Mouse (Mus musculus): ENCODE measurements around the gene Psmd3. TPM values are rescaled to one million over a fixed set of nuclear protein-coding genes. Genes with fewer than 3 reads are reported as not detected.
"Not testable (repeated sequence)": the region's sequence is repeated elsewhere in the genome, so short reads cannot be mapped to it uniquely, and the experiment has no call there.

Gene Psmd3
- total RNA-seq, 2 experiments from 2014 or later: 136 to 138 TPM

DNA sequence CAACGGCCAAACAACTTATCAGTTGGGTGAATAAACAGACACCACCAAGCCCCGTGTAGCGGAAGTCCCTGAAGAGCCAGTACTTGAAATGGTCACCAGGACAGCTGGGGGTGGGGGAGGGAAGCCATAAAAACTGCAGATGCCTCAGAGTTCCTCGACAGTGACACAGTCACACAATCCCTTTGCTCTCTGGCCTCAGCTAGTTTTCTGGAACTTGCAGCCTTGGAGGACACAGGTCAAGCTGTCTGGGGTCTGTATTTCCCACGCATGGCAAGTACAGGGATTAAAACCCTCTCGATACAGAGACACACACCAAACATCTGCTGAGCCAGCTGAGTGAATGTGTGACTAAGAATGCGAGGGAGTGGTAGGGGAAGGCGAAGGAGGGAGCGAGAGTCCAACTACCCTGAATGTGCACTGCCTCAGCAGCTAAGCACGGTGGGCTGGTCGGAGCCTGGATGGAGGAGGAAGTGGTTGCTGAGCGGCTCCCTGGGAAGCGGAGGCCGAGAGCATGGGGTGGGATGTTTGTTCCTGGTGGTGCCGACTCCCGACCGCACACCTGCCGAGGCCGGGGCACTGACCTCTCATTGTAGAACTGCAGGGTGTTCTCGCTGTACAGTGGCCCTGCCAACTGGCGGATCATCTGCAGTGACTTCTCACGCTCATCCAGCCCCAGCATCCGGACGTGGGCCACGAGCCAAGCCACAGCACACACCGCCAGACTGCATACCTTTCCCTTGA lies 26.8 kb downstream of the Psmd3 start:
- DNase-seq (ENCODE audit: extremely low spot score in 1 of 2, low spot score in 2 of 2): peak in 1 of 2 experiments; percentile 63
- intact Hi-C loops (cut with DNase I): no loop called here

DNA sequence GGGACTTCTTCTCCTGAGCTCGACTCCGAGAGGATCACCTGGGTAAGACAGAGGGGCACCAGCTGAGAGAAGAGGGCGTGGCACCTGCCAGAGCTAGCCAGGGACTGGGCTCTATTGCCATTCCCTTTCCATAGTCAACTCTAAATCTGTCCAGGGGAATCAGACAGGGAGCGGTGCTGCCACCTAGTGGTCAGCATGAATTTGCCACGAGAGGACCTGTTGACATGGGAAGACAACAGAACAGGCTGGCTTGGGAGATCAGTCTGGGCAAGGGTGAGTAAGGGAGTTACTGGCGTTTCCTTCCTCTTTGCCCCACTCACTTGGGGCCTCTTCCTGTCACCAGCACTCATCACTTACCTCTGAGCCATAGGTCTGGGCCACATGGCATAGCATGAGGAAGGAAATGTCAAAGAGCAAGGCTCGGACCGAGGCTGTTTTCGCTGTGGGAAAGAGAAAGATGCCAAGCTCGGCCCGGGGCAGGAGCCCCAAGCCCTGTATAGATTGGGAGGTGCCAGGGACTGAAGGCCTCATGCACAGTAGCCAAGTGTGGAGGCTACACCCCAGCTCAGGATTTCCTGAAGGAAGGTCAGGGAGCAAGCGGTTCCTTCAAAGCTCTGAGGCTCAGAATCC lies 28.2 kb downstream of the Psmd3 start:
- DNase-seq (ENCODE audit: extremely low spot score in 1 of 2, low spot score in 2 of 2): peak; percentile 65 to 87
- intact Hi-C loops (cut with DNase I): loop anchor here (5.0 kb wide), 1 partner anchor 77 kb away; no protein-coding TSS in a partner anchor

DNA sequence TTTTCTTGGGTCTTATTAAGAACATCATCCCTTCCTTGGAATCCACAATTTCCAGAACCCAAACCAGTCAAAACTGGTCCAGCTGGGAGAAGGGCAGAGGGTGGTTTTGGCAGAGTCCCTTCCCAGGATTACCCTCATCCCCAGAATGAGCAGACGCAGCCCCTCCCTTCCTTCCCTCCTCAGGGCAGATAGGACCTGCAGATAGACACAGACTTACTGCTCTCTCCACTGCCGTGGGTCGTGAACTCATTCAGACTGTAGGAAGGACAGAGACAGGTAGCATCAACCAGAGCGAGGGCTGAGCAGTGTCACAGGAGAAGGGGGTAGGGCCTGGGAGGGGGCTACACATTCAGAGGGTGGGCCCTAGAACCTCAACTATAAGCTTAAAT lies 28.7 kb downstream of the Psmd3 start:
- intact Hi-C loops (cut with DNase I): loop anchor here (5.0 kb wide), 1 partner anchor 76 kb away; no protein-coding TSS in a partner anchor
- DNase-seq (ENCODE audit: extremely low spot score in 1 of 2, low spot score in 2 of 2): no peak

DNA sequence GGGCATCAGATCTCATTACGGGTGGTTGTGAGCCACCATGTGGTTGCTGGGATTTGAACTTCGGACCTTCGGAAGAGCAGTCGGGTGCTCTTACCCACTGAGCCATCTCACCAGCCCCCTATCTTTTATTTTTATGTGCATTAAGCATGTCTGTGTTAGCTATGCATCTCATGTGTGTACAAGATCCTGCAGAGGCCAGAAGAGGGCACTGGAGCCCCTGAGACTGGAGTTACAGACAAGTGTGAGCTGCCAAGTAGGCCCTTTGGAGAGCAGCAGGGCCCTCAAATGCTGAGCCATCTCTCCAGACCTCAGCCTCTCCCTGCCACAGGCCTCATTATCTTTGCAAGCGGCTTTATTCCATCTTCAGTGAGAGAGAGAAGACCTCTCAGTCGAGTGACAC lies 29.7 kb downstream of the Psmd3 start:
- intact Hi-C loops (cut with DNase I): loop anchor here (5.0 kb wide), 1 partner anchor 75 kb away; no protein-coding TSS in a partner anchor
- DNase-seq (ENCODE audit: extremely low spot score in 1 of 2, low spot score in 2 of 2): not testable (repeated sequence)

DNA sequence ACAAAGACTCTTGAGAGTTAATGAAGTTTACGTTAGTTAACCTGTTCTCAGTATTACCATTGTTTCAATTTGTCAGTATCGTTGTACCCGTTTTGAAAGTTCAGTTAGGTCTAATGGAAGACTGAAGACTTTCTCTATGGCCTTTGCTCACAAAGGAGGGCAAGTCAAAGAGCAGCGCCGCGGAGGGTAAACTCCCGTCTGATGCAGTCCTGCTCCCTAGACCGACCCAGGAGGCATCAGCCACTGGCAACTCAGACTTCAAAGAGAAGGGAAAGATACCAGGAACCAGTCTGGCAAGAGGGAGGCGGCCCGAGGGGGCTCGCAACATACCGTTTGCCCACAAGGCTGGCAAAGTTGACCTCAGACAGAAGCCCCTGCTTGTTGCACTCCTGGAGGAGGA lies 31.3 kb downstream of the Psmd3 start:
- intact Hi-C loops (cut with DNase I): loop anchor here (5.0 kb wide), 1 partner anchor 74 kb away; no protein-coding TSS in a partner anchor
- DNase-seq (ENCODE audit: extremely low spot score in 1 of 2, low spot score in 2 of 2): no peak

DNA sequence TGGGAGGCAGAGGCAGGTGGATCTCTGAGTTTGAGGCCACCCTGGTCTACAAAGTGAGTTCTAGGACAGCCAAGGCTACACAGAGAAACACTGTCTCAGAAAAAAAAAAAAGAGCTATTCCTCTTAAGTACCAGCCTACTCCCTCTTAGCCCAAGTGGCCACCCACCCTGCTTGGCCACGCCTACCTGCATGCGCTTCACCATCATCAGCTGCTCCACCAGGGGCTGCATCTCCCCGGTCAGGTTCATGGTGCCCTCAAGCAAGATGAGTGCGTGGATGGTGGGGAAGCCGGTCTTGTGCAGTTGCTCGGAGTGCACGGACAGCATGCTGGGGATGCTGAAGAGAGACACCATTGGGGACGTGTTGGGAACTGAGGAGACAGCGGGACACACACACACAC lies 33.6 kb downstream of the Psmd3 start:
- DNase-seq (ENCODE audit: extremely low spot score in 1 of 2, low spot score in 2 of 2): no peak
- intact Hi-C loops (cut with DNase I): loop anchor here (5.0 kb wide), 1 partner anchor 46 kb away; no protein-coding TSS in a partner anchor

DNA sequence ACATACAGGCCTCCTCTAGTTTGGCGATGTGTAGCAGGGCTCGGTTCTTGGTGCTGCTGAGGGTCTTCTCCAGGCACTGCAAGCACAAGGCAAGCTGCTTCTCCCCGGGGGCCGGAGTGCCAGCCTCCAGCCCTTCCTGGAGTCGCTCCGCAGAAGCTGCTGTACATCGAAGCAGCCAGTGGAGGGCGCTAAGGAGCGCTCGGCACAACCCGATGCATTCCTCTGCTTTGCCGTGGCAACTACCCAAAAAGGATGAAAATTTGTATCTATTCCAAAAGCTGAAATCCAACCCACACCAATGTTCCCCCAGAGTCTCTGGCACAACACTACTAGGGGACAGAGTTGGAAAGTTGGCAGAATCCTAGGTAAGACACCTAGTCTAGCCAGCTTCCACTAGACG lies 35.5 kb downstream of the Psmd3 start:
- DNase-seq (ENCODE audit: extremely low spot score in 1 of 2, low spot score in 2 of 2): peak; percentile 79 to 85
- intact Hi-C loops (cut with DNase I): loop anchor here (5.0 kb wide), 1 partner anchor 44 kb away; no protein-coding TSS in a partner anchor

DNA sequence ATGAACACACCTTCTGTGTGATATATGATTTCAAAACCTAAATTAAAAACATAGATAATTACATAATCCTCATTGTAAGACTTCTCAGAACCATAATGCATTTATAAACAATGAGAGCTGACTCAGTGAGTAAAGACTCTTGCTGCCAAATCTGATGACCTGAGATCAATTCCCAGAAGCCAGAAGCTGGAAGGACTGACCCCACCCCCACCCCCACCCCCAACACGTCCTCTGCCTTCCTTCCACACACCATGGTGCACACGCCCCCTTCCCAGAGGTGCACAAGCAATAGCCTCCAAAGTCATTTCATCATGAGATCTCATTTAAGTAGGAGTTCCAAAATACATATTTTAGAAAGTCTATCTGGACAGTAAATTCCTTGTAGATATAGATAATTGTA lies 38.4 kb downstream of the Psmd3 start:
- intact Hi-C loops (cut with DNase I): no loop called here
- no peak for DNase-seq (ENCODE audit: extremely low spot score in 1 of 2, low spot score in 2 of 2)

DNA sequence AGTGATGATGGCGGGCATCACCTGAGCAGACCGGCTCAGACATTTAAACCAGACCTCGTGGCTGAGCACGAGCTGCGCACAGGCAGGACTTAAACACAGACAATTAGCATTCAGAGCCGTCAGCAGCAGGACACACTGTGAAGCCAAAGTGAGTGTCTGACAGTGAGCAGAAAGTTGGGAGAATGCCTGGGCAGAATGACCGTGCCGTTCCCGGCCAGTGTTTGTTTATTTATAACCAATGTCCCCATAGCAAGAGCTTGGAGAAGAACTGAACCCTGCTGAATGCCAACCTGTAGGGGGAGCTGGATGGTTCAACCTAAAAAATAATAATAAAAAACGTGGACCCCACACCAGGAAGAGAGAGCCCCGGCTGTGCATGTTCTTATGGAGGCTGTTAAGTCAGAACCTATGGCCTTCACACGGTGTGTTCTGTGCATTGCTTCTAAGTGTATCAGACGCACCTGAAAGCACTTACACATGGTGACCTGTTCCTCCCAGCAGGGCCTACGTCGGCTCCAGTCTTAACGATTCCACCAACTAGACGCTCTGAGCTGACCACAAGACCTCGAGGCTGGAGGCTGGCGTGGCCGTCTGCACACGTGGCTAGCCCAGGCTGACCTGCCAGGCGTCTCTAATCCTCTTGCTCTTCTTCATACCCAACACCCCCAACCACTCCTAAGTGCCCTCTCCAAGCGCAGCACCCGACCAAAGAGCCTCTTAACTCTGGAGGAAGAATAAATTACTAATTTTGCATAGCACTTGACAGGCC lies 39.3 kb downstream of the Psmd3 start:
- intact Hi-C loops (cut with DNase I): no loop called here
- peak; percentile 64 to 67 for DNase-seq (ENCODE audit: extremely low spot score in 1 of 2, low spot score in 2 of 2)

DNA sequence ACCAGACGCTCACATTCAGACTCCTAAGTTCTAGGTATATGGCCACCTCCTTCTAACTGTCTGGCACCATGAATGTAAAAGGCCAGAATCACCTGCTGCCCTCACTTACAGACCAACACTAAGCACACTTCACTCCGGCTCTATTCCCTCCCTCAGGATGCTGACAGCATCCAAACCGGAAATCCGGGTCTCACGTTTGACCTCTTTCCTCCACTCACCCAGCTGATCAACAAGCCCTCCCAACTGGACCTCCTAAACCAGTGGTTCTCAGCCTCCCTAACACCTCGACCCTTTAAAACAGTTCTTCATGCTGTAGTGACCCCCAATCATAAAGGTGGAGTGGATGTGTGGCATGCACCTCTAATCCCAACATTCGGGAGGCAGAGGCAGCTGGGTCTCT lies 40.7 kb downstream of the Psmd3 start:
- DNase-seq (ENCODE audit: extremely low spot score in 1 of 2, low spot score in 2 of 2): no peak
- intact Hi-C loops (cut with DNase I): no loop called here

DNA sequence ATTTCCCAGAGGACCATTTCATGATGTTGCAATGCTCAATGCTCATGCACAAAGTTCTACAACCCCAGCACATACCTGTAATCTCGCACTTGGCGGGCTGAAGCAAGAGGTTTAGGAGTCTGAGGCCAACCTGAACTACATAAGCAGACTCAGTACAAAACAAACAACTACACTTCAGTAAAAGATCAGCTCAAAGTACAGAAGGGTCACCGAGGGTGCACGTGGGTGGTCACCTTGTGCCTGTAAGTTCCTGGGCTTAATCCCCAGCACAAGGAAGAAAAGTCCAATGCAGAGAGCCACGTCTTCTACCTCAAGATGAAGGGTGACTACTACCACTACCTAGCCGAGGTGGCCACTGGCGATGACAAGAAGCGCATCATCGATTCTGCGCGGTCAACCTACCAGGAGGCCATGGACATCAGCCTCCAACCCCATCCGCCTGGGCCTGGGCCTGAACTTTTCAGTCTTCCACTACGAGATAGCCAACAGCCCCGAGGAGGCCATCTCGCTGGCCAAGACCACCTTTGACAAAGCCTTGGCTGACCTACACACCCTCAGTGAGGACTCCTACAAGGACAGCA lies 43.7 kb downstream of the Psmd3 start:
- intact Hi-C loops (cut with DNase I): no loop called here
- no peak for DNase-seq (ENCODE audit: extremely low spot score in 1 of 2, low spot score in 2 of 2)

DNA sequence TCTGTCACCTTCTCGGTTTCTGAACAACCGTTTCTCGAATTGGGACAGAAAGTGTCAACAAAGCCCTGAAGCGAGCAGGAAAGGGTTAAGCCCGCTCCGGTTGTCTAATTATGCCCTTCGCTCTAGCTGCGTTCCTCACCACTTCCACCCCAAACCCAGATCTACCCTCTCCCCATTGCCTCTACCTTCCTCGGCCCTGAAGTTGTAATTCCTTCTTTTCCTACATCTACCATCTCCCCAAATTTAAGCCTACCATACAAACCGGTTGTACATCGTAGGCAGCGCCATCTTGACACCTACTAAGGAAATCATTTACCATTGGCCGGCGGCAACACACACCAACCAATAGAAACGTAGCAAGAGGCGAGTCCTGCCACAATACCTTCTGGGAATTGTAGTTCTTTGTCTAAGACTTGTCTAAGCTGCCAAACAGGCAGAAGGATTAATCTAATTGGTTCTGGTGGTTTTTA lies 46.8 kb downstream of the Psmd3 start, which contains the start of gene Med24:
Gene Med24 (minus strand): TSS at position 317 of the 470 bp plus-strand sequence.
- intact Hi-C loops (cut with DNase I): no loop called here
- DNase-seq (ENCODE audit: extremely low spot score in 1 of 2, low spot score in 2 of 2): peak; percentile 88 to 93

DNA sequence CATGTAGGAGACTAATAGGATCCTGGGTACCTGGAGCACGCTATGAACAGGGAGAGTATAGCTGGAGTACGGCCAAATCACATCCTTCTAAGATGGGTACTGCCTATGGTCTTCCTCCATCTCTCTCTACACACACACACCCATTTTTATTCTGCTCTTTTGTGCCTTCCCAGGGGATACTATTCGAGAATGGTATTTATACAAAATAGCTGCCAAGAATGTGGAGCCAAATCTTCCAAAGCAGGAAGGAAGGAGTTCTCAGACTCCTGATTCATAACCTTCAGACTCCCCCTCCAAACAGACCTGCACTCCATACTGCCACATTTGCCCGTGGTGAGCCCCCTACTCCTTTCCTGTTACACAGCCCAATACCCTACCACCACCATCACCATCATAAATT lies 48.4 kb downstream of the Psmd3 start:
- no peak for DNase-seq (ENCODE audit: extremely low spot score in 1 of 2, low spot score in 2 of 2)
- intact Hi-C loops (cut with DNase I): no loop called here

DNA sequence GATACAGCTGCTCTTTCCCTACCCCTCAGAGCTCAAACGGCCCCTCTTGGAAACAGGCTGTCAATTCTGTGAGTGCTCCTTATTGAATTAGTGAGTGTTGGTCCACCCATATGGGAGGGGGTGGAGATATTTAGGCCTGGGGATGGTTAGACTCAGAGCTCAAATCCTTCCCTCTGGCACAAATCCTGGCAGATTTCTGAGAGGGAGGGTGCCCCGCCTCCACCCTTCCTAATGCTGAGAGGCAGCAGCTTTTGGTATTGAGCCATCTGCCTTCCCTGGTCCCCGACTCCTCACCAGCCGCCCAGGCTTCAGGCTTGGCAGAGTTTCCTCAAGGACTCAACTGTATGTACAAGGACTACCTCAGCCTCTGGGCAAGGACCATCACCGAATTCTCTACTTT lies 48.8 kb downstream of the Psmd3 start:
- DNase-seq (ENCODE audit: extremely low spot score in 1 of 2, low spot score in 2 of 2): peak; percentile 66 to 69
- intact Hi-C loops (cut with DNase I): no loop called here

DNA sequence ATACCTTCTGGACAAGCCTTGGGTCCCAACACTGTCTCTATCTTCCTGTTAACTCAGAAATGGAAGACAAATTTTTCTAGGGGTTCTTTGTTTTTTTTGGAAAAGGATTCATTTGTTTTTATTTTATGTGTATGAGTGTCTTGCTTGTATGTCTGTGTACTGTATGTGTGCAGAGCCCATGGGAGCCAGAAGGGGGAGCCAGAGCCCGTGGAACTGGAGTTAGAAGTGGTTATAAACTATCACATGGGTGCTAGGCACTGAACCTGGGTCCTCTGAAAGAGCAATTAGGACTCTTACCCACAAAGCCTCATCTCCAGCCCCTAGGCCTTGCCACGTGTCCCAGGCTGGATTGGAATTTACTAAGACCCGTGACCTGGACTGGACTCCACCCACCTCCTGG lies 51.7 kb downstream of the Psmd3 start:
- intact Hi-C loops (cut with DNase I): no loop called here
- no peak for DNase-seq (ENCODE audit: extremely low spot score in 1 of 2, low spot score in 2 of 2)

DNA sequence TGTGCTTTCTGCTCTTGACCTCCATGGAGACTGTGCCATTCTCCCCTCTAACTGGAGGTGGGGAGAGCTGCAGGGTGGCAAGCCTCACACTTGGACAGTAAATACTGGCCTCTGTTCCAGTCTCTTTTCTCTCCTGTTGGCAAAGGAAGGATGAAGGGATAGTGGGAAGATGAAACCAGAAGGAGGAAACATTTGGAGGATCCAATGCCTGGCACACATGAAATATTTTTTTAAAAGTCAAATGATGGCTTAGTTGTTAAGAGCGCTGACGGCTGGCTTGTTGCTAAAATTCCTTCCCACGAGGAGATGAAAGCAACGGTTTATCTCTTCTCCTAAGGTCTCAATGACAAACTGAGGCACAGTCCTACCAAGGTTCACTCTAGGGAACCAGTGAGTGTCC lies 52.8 kb downstream of the Psmd3 start:
- intact Hi-C loops (cut with DNase I): no loop called here
- DNase-seq (ENCODE audit: extremely low spot score in 1 of 2, low spot score in 2 of 2): no peak

DNA sequence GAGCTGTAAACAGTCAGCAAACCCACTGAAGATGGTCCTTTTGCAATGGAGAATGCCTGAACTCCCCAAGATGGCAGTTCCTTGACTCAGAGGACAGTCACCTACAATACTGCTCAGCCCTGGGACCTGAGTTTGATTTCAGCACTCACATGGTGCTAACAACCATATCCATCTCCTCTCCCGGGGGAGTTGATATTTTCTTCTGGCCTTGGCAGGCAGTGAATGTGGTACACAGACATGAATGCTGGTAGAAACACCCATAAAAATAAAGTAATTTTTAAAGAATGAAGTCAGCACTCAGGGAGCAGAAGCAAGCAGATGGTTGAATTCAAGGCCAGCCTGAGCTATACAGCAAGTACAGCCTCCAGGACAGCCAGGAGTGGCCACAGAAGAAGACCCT lies 53.8 kb downstream of the Psmd3 start:
- no peak for DNase-seq (ENCODE audit: extremely low spot score in 1 of 2, low spot score in 2 of 2)
- intact Hi-C loops (cut with DNase I): no loop called here

DNA sequence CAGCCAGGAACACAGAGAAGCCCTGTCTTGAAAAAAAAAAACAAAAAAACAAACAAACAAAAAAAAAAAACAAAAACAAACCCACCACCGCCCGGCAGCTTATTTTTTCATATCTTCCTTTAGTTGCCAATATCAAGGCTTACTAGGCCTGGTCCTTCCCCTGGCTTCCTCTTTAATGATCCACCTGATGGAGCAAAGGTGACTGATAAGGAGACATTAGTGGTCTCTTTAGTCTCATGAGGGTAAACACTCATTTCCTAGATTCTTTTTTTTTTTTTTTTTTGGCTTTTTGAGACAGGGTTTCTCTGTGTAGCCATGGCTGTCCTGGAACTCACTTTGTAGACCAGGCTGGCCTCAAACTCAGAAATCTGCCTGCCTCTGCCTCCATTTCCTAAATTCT lies 54.9 kb downstream of the Psmd3 start:
- DNase-seq (ENCODE audit: extremely low spot score in 1 of 2, low spot score in 2 of 2); intact Hi-C loops (cut with DNase I): not testable (repeated sequence)

DNA sequence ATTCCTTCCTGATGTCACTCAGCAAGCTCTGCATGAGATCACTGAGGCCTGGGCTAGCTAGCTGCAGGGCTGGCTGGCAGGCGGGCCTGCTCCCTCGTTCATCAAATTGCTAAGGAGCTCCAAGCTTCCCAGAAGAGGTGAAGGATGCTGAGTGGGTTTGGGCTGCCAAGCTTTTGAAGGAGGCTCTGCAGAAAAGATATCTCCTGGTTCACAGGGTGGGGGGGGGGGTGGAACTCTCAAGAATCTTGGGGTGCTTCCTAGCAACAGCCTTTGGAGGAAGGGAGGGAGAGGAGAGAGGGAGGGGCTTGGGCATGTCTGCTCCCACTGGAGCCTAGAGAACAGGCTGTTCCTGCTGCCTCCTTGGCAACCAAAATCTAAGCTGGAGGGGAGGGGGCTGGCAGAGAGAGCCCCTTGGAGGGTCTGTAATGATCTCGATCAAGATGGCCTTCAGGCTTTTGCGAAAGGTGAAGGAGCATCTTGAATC lies 56.1 kb downstream of the Psmd3 start:
- intact Hi-C loops (cut with DNase I): no loop called here
- DNase-seq (ENCODE audit: extremely low spot score in 1 of 2, low spot score in 2 of 2): peak; percentile 61 to 79
